Mouse (Mus musculus) liver, embryonic 12.5 days (tissue): ENCODE measurements around the gene Cemip. TPM values are rescaled to one million over a fixed set of nuclear protein-coding genes. Genes with fewer than 3 reads are reported as not detected.
"Not testable (repeated sequence)": the region's sequence is repeated elsewhere in the genome, so short reads cannot be mapped to it uniquely, and the experiment has no call there.

Experiments
- ATAC-seq: fragments of 200-750 bp; cut with Nextera tagmentation; 2 replicates; pipeline ENCODE4 v1.8.0; 2017; ENCODE audit warnings: moderate number of reproducible peaks, mild to moderate bottlenecking, moderate library complexity
- H3K27ac ChIP-seq: fragments of 300-500 bp; sonication (generic); 2 replicates; pipeline ENCODE4 v1.5.1; 2016; ENCODE audit warnings: mild to moderate bottlenecking
- H3K27me3 ChIP-seq: fragments of 300-500 bp; sonication (generic); replicated peaks from 2 replicates; pipeline ENCODE4 v1.6.1; 2016; ENCODE audit warnings: mild to moderate bottlenecking, moderate library complexity
- H3K36me3 ChIP-seq: fragments of 300-500 bp; sonication (generic); 2 replicates; pipeline ENCODE4 v1.6.1; 2016; ENCODE audit warnings: mild to moderate bottlenecking, moderate library complexity
- H3K4me1 ChIP-seq: fragments of 300-500 bp; sonication (generic); 2 replicates; pipeline ENCODE4 v1.6.1; 2016
- H3K4me2 ChIP-seq: fragments of 300-500 bp; sonication (generic); 2 replicates; pipeline ENCODE4 v1.6.1; 2016; ENCODE audit warnings: mild to moderate bottlenecking, moderate library complexity
- H3K4me3 ChIP-seq: fragments of 300-500 bp; sonication (generic); 2 replicates; pipeline ENCODE4 v1.5.1; 2016; ENCODE audit warnings: mild to moderate bottlenecking, moderate library complexity
- H3K9ac ChIP-seq: fragments of 300-500 bp; sonication (generic); 2 replicates; pipeline ENCODE4 v1.6.1; 2016; ENCODE audit warnings: mild to moderate bottlenecking, moderate library complexity
- H3K9me3 ChIP-seq: fragments of 300-500 bp; sonication (generic); replicated peaks from 2 replicates; pipeline ENCODE4 v1.6.1; 2016; ENCODE audit warnings: mild to moderate bottlenecking, moderate library complexity
- WGBS: fragments of 180-500 bp; shearing (Covaris S2); methylation state at CpG from one replicate; pipeline ENCODE4 v1.1.7; 2016; ENCODE audit not compliant: insufficient replicate concordance; 5-methylcytosine and 5-hydroxymethylcytosine counted together
- polyA plus RNA-seq: library from polyadenylated mRNA; unstranded; fragments of >200 nt; fragmentation: Nextera tagmentation; extraction: Ambion mirVana; gene quantifications from 2 replicates; pipeline ENCODE4 v1.2.1, GENCODE M21; 2016

The Cemip gene
- polyA plus RNA-seq, 1 experiment from 2014 or later, result 0.05 TPM

DNA sequence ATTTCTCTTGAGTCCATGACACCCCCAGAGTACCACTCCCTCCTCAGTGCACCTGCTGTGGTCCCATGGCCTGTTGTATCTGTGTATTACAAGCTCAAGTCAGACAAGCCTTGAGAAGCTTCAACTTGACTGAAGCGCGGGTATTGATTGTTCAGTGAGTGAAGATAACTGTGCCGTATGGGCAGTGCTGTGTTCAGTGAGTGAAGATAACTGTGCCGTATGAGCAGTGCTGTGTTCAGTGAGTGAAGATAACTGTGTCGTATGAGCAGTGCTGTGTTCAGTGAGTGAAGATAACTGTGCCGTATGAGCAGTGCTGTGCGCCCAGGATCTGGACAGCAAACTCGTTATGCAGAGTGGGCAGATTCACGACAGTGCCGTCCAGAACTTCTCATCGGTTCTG is 188.0 kb downstream of the Cemip start:
- H3K9me3 ChIP-seq, result no peaks in the 10 kb centered on the region
- H3K27me3 ChIP-seq, result no peaks in the 10 kb centered on the region
- peaks cover 72% of the 10 kb centered on the region for H3K4me1 ChIP-seq
- H3K27ac ChIP-seq, result peak overlapping the region; percentile 91
- H3K36me3 ChIP-seq, result peaks cover 82% of the 10 kb centered on the region
- ATAC-seq, result peak; percentile 97
- peak overlapping the region; percentile 6; the same call in 1 of the 2 replicates for H3K4me3 ChIP-seq
- H3K9ac ChIP-seq, result peak overlapping the region; percentile 52
- peak overlapping the region; percentile 56 for H3K4me2 ChIP-seq
- 22% methylated on average over 11 of the region's 11 CpGs for WGBS

- Histone ChIP-seq H3K9ac (no peak overlapping the region), H3K4me2 (no peak overlapping the region; the same call in 1 of the 2 replicates), H3K4me1 (peaks cover 74% of the 10 kb centered on the region), H3K4me3 (no peak overlapping the region), H3K27ac (0 out of 2 replicates have a peak overlapping the region, but pooled peaks have one; percentile 24), H3K27me3 (no peaks in the 10 kb centered on the region), H3K9me3 (no peaks in the 10 kb centered on the region), H3K36me3 (peaks cover 68% of the 10 kb centered on the region)
- no peak for ATAC-seq
- WGBS, result 44% methylated on average over 5 of the region's 5 CpGs
Measured at GRCm38 (mm10) chr7:83896077-83896740, 190.1 kb downstream of the Cemip start.

- H3K4me1 ChIP-seq, result peaks cover 77% of the 10 kb centered on the region
- H3K27me3 ChIP-seq, result no peaks in the 10 kb centered on the region
- H3K36me3 ChIP-seq, result peaks cover 50% of the 10 kb centered on the region
- H3K4me3 ChIP-seq, result peak overlapping the region; percentile 74; the same call in 1 of the 2 replicates
- peak overlapping the region; percentile 85 for H3K9ac ChIP-seq
- H3K27ac ChIP-seq, result no peak overlapping the region
- H3K9me3 ChIP-seq, result no peaks in the 10 kb centered on the region
- ATAC-seq, result no peak
- peak overlapping the region; percentile 72 for H3K4me2 ChIP-seq
- WGBS, result 92% methylated on average over 1 of the region's 1 CpGs
Measured at GRCm38 (mm10) chr7:83894348-83894747, 192.0 kb downstream of the Cemip start.

GRCm38 (mm10) chr7:83892333-83892669 is 194.0 kb downstream of the Cemip start:
- H3K27me3 ChIP-seq, result no peaks in the 10 kb centered on the region
- peak overlapping the region; percentile 72 for H3K4me2 ChIP-seq
- WGBS, result under 1% methylated on average over 21 of the region's 21 CpGs
- peak overlapping the region; percentile 74 for H3K4me3 ChIP-seq
- peaks cover 29% of the 10 kb centered on the region for H3K36me3 ChIP-seq
- H3K4me1 ChIP-seq, result peaks cover 74% of the 10 kb centered on the region
- H3K9me3 ChIP-seq, result no peaks in the 10 kb centered on the region
- peak overlapping the region; percentile 92 for H3K27ac ChIP-seq
- H3K9ac ChIP-seq, result peak overlapping the region; percentile 85
- ATAC-seq, result no peak; the same call in 1 of the 2 replicates

GRCm38 (mm10) chr7:83891433-83892332 is 194.6 kb downstream of the Cemip start:
- peak overlapping the region; percentile 74 for H3K4me3 ChIP-seq
- peaks cover 75% of the 10 kb centered on the region for H3K4me1 ChIP-seq
- H3K27me3 ChIP-seq, result no peaks in the 10 kb centered on the region
- no peaks in the 10 kb centered on the region for H3K9me3 ChIP-seq
- H3K4me2 ChIP-seq, result peak overlapping the region; percentile 72
- peak; percentile 97 for ATAC-seq
- peaks cover 25% of the 10 kb centered on the region for H3K36me3 ChIP-seq
- H3K27ac ChIP-seq, result peak overlapping the region; percentile 92
- WGBS, result 3% methylated on average over 44 of the region's 44 CpGs
- peak overlapping the region; percentile 85 for H3K9ac ChIP-seq

GRCm38 (mm10) chr7:83889946-83890345 is 196.4 kb downstream of the Cemip start:
- not testable (repeated sequence) for H3K9me3 ChIP-seq, H3K27ac ChIP-seq, H3K9ac ChIP-seq, H3K4me3 ChIP-seq, ATAC-seq, H3K4me2 ChIP-seq, H3K36me3 ChIP-seq, H3K27me3 ChIP-seq
- H3K4me1 ChIP-seq, result peaks cover 75% of the 10 kb centered on the region
- 81% methylated on average over 5 of the region's 5 CpGs for WGBS

DNA sequence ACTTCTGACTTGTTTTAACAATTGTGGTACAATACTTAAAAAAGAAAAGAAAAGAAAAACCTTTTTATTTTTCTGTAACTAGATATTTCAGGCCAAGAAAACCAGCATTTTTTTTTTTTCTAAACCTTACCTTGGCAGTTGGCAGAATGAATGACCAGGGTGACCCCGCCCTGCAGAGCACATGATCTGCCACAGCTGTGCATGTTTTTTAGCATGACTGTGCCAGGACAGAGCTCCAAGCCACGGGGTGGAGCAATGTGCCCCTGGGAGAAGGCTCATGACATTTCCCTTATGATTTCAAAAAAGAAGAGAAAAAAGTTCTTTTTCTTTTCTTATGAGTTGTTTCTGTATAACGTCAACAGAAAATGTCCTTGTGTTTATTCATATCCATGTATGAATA is 196.9 kb downstream of the Cemip start:
- ATAC-seq, result no peak
- no peaks in the 10 kb centered on the region for H3K9me3 ChIP-seq
- peaks cover 70% of the 10 kb centered on the region for H3K4me1 ChIP-seq
- no peaks in the 10 kb centered on the region for H3K27me3 ChIP-seq
- no peak overlapping the region for H3K9ac ChIP-seq
- peaks cover 2% of the 10 kb centered on the region; the same call in 1 of the 2 replicates for H3K36me3 ChIP-seq
- 57% methylated on average over 3 of the region's 3 CpGs for WGBS
- H3K27ac ChIP-seq, result peak overlapping the region; percentile 62; the same call in 1 of the 2 replicates
- H3K4me3 ChIP-seq, result no peak overlapping the region
- H3K4me2 ChIP-seq, result no peak overlapping the region

- no peak for ATAC-seq
- Histone ChIP-seq H3K4me1 (peaks cover 68% of the 10 kb centered on the region), H3K4me3 (peak overlapping the region; percentile 94; the same call in 1 of the 2 replicates)
Measured at GRCm38 (mm10) chr7:83886366-83887129, 199.8 kb downstream of the Cemip start.

DNA sequence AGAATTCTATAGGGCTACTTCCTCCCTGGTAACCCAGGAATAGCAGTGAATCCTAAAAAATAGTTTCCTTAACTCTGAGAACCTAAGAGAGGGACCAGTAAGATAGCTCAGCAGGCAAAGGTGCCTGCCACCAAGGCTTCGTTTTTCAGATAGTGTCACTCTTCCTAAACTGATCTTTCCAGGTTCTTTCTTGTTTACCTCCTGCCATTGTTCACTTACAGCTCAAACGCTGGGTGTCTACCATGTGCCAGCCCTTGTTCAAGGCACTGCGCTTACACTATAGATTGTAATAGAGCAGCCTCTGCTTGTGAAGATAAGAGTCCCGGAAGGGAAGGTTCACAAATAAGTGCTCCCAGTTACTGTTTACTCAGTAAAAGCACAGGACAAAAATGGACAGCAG is 200.5 kb downstream of the Cemip start:
- WGBS, result 14% methylated on average over 4 of the region's 4 CpGs
- H3K4me2 ChIP-seq, result peak overlapping the region; percentile 96
- H3K27ac ChIP-seq, result peak overlapping the region; percentile 99
- peak overlapping the region; percentile 98 for H3K9ac ChIP-seq
- ATAC-seq, result peak; percentile 62
- H3K9me3 ChIP-seq, result no peaks in the 10 kb centered on the region
- peaks cover 19% of the 10 kb centered on the region for H3K36me3 ChIP-seq
- peak overlapping the region; percentile 94; the same call in 1 of the 2 replicates for H3K4me3 ChIP-seq
- H3K27me3 ChIP-seq, result no peaks in the 10 kb centered on the region
- peaks cover 72% of the 10 kb centered on the region for H3K4me1 ChIP-seq

More at GRCm38 (mm10) chr7:83886366-83887129, 199.8 kb downstream of the Cemip start:
- WGBS, result 83% methylated on average over 6 of the region's 6 CpGs
- Histone ChIP-seq H3K27ac (peak overlapping the region; percentile 99), H3K36me3 (peaks cover 12% of the 10 kb centered on the region), H3K4me2 (peak overlapping the region; percentile 96), H3K9ac (peak overlapping the region; percentile 98; the same call in 1 of the 2 replicates), H3K9me3 (no peaks in the 10 kb centered on the region), H3K27me3 (no peaks in the 10 kb centered on the region)

GRCm38 (mm10) chr7:83884921-83885532 is 201.3 kb downstream of the Cemip start:
- Histone ChIP-seq H3K27ac (peak overlapping the region; percentile 99), H3K9ac (peak overlapping the region; percentile 98), H3K4me3 (peak overlapping the region; percentile 94), H3K27me3 (no peaks in the 10 kb centered on the region), H3K9me3 (no peaks in the 10 kb centered on the region), H3K4me1 (peaks cover 80% of the 10 kb centered on the region), H3K4me2 (peak overlapping the region; percentile 96), H3K36me3 (peaks cover 27% of the 10 kb centered on the region)
- WGBS, result 6% methylated on average over 6 of the region's 6 CpGs
- ATAC-seq, result peak; percentile 65

DNA sequence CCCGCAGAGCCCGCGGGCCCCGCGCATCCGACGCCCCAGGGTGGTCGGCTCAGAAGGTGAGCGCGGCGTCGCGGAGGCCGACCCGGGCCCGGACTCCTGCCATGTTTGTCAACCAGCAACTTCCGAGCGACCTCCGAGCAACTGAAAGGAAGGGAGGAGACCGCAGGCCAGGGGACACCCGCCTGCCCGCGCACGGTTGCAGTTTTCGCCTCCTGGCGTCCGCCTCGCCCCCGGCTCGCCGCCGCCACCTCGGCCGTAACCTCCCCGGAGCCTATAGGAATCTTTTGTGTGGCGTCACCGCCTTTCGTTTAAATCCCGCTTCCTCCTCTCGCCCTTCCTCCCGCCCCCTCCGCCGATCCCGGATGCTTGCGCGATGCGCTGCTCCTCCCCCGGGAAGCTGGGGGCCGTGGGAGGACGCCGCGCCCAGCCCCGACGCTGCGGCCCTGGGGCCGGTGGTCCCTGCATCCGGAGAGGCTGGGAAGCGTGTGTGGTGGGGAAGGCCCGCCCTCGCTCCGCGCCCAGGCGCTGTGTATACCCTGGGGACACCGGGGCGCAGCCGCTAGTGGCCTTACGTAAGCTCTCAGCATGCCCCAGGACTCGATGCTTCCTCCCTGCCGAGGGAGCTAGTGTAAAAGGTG is 202.2 kb downstream of the Cemip start, which contains the start of the genes Tlnrd1 and Mesd:
Gene Tlnrd1 (minus strand): TSS at position 285 of the 638 bp plus-strand sequence.
Gene Mesd (plus strand): TSS at position 446 of the 638 bp plus-strand sequence.
- Histone ChIP-seq H3K27me3 (no peaks in the 10 kb centered on the region), H3K4me1 (peaks cover 80% of the 10 kb centered on the region), H3K9ac (peak within 1 kb of the TSS; percentile 98), H3K4me2 (peak within 1 kb of the TSS; percentile 96), H3K4me3 (peak within 1 kb of the TSS; percentile 94), H3K27ac (peak within 1 kb of the TSS; percentile 99), H3K36me3 (peaks cover 35% of the 10 kb centered on the region), H3K9me3 (no peaks in the 10 kb centered on the region)
- WGBS, result 1% methylated on average over 63 of the region's 69 CpGs
- ATAC-seq, result peak; percentile 61
